Mouse (Mus musculus) monocyte, adult 5-6 weeks (primary cell): ENCODE measurements at regions not wholly inside any gene's neighbourhood (a gene's known extent, or its start where the extent isn't known, plus 50 kb on each side); places are given as distances from the start of the nearest gene placed in this dataset.
A peak's percentile ranks its signal among the peaks of the same experiment; 100 is the strongest.

ENCODE experiments used
- ATAC-seq: fragments of 153-309, 156-312 bp; replicated peaks from 2 replicates; pipeline ENCODE4 v1.8.0; 2017; ENCODE audit warnings: mild to moderate bottlenecking; ENCODE audit not compliant: low TSS enrichment, insufficient number of reproducible peaks, severe bottlenecking, poor library complexity, low FRiP score

GRCm38 (mm10) chr2:128353457-128353856 is 227.6 kb downstream of the Bcl2l11 start:
- ATAC-seq, result no peak

GRCm38 (mm10) chr2:128356326-128356725 is 230.5 kb downstream of the Bcl2l11 start:
- ATAC-seq, result no peak

- ATAC-seq, result no peak
Measured at GRCm38 (mm10) chr2:128359106-128359505, 231.9 kb upstream of the Spdye4c start.

- no peak for ATAC-seq
Measured at GRCm38 (mm10) chr2:128360517-128360916, 230.5 kb upstream of the Spdye4c start.

- ATAC-seq, result no peak
Measured at GRCm38 (mm10) chr2:128361436-128361835, 229.6 kb upstream of the Spdye4c start.

- ATAC-seq, result peak; percentile 79
Measured at GRCm38 (mm10) chr2:128364161-128364560, 226.8 kb upstream of the Spdye4c start.

- no peak for ATAC-seq
Measured at GRCm38 (mm10) chr2:128365004-128365403, 226.0 kb upstream of the Spdye4c start.

GRCm38 (mm10) chr2:128365775-128366174 is 225.2 kb upstream of the Spdye4c start:
- no peak for ATAC-seq

GRCm38 (mm10) chr2:128367266-128368150 is 223.5 kb upstream of the Spdye4c start:
- no peak for ATAC-seq

GRCm38 (mm10) chr2:128368534-128369273 is 222.3 kb upstream of the Spdye4c start:
- ATAC-seq, result no peak

- ATAC-seq, result no peak
Measured at GRCm38 (mm10) chr2:128370821-128371220, 220.2 kb upstream of the Spdye4c start.

GRCm38 (mm10) chr2:128372204-128372603 is 218.8 kb upstream of the Spdye4c start:
- ATAC-seq, result no peak

GRCm38 (mm10) chr2:128373363-128374252 is 217.4 kb upstream of the Spdye4c start:
- peak; percentile 93 for ATAC-seq

- ATAC-seq, result no peak; the same call in 1 of the 2 replicates
Measured at GRCm38 (mm10) chr2:128374253-128374566, 216.8 kb upstream of the Spdye4c start.

GRCm38 (mm10) chr2:128374926-128375325 is 216.1 kb upstream of the Spdye4c start:
- no peak for ATAC-seq

GRCm38 (mm10) chr2:128375827-128376226 is 215.2 kb upstream of the Spdye4c start:
- ATAC-seq, result no peak

GRCm38 (mm10) chr2:128377176-128377575 is 213.8 kb upstream of the Spdye4c start:
- no peak for ATAC-seq

- no peak for ATAC-seq
Measured at GRCm38 (mm10) chr2:128377680-128378079, 213.3 kb upstream of the Spdye4c start.

GRCm38 (mm10) chr2:128378456-128378855 is 212.6 kb upstream of the Spdye4c start:
- no peak for ATAC-seq
